Mouse (Mus musculus) hindbrain, embryonic 12.5 days (tissue): ENCODE data around the gene Kcnh4. TPM values are rescaled to one million over a fixed set of nuclear protein-coding genes. Genes with fewer than 3 reads are reported as not detected.

Source experiments
- ATAC-seq: fragments of 200-750 bp; cut with Nextera tagmentation; 2 replicates; pipeline ENCODE4 v1.8.0; 2017; ENCODE audit warnings: moderate TSS enrichment; ENCODE audit not compliant: low FRiP score
- H3K27ac ChIP-seq: fragments of 300-500 bp; sonication (generic); 2 replicates; pipeline ENCODE4 v1.5.1; 2016; ENCODE audit warnings: mild to moderate bottlenecking
- H3K27me3 ChIP-seq: fragments of 300-500 bp; sonication (generic); 2 replicates; pipeline ENCODE4 v1.6.1; 2016; ENCODE audit warnings: mild to moderate bottlenecking
- H3K36me3 ChIP-seq: fragments of 300-500 bp; sonication (generic); 2 replicates; pipeline ENCODE4 v1.6.1; 2016; ENCODE audit warnings: mild to moderate bottlenecking
- H3K4me1 ChIP-seq: fragments of 300-500 bp; sonication (generic); 2 replicates; pipeline ENCODE4 v1.6.1; 2016
- H3K4me2 ChIP-seq: fragments of 300-500 bp; sonication (generic); replicated peaks from 2 replicates; pipeline ENCODE4 v1.6.1; 2016; ENCODE audit warnings: mild to moderate bottlenecking
- H3K4me3 ChIP-seq: fragments of 300-500 bp; sonication (generic); 2 replicates; pipeline ENCODE4 v1.5.1; 2016; ENCODE audit warnings: mild to moderate bottlenecking
- H3K9ac ChIP-seq: fragments of 300-500 bp; sonication (generic); 2 replicates; pipeline ENCODE4 v1.6.1; 2016; ENCODE audit warnings: mild to moderate bottlenecking, moderate library complexity
- H3K9me3 ChIP-seq: fragments of 300-500 bp; sonication (generic); replicated peaks from 2 replicates; pipeline ENCODE4 v1.6.1; 2016; ENCODE audit warnings: mild to moderate bottlenecking
- WGBS: fragments of 180-500 bp; shearing (Covaris S2); methylation state at CpG from one replicate; pipeline ENCODE4 v1.1.7; 2016; 5-methylcytosine and 5-hydroxymethylcytosine counted together
- polyA plus RNA-seq: library from polyadenylated mRNA; unstranded; fragments of >200 nt; fragmentation: Nextera tagmentation; extraction: Ambion mirVana; gene quantifications from 2 replicates; pipeline ENCODE4 v1.2.1, GENCODE M21; 2016

The Kcnh4 gene
- polyA plus RNA-seq, 1 experiment from 2014 or later = 6.0 TPM

DNA sequence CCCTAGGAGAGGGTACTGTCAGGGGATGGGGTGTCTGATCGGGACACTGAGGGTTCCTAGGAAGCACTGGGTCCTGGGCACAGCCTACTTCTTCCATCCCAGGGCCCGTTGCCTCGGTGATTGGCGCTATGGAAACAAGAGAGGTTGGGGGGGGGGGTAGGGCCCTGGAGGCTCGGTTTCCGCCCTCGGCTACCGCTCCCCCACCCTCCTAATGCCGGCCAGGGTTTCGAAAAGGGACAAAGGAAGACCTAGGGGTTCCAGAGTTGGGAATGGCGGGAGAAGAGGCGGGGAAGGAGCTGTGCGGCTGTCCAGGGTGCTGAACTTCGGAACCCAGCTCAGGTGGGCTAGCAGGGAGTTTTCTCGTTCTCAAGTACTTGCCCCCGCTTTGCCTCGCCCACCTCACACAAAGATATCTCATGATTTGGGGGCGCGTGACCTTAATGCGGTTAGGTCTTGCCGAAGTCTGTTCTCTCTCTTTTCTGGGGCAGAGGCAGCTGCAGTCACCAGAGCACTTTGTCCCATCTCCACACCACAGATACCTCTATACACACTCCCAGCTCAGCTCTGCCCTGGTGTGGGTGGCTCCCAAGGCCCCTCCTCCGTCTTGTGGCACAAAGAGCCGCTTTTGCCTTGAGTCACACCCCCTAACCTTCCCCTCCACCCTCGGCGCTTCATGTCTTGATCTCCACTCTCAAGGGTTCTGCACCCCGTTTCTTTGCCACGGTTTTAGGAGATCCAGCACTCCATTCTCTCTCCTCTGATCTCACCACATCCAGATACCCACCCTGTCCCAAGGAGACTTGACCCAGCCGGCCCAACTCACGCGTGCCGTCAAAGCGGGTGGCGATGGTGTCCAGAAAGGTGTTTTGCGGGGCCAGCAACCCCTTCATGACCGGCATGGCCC, 783 bp downstream of the Kcnh4 start:
- ATAC-seq = peak; percentile 61
- Histone ChIP-seq H3K4me1 (peaks cover 17% of the 10 kb centered on the region), H3K4me3 (peak overlapping the region; percentile 41), H3K27ac (peak overlapping the region; percentile 24), H3K9ac (peak overlapping the region; percentile 54), H3K4me2 (peak overlapping the region; percentile 78), H3K9me3 (no peaks in the 10 kb centered on the region), H3K36me3 (peaks cover 10% of the 10 kb centered on the region; the same call in 1 of the 2 replicates), H3K27me3 (peaks cover 41% of the 10 kb centered on the region)
- under 1% methylated on average over 35 of the region's 35 CpGs for WGBS

DNA sequence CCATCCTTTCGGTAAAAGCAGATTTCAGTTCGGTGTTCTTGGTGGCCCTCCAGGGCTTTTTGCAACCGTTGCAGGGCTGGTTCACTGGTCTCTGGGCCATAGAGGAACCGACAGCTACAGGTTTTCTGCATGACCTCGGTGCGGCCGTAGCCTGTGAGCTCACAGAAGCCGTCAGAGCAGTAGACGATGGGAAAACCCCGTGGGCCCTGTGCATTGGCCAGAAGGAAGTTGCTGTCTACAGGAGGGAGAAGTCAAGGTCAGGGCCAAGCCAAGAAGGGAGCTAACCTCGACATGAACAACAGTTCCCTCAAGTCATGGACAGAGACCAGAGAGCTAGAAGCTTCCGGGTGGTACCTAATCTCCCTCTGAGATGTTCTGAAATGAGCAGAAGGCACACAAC, 2.2 kb downstream of the Kcnh4 start:
- Histone ChIP-seq H3K4me1 (peaks cover 17% of the 10 kb centered on the region), H3K4me2 (no peak overlapping the region), H3K36me3 (peaks cover 10% of the 10 kb centered on the region; the same call in 1 of the 2 replicates), H3K4me3 (no peak overlapping the region), H3K9me3 (no peaks in the 10 kb centered on the region), H3K9ac (no peak overlapping the region), H3K27me3 (peaks cover 40% of the 10 kb centered on the region), H3K27ac (no peak overlapping the region)
- 91% methylated on average over 12 of the region's 12 CpGs for WGBS
- ATAC-seq = no peak

DNA sequence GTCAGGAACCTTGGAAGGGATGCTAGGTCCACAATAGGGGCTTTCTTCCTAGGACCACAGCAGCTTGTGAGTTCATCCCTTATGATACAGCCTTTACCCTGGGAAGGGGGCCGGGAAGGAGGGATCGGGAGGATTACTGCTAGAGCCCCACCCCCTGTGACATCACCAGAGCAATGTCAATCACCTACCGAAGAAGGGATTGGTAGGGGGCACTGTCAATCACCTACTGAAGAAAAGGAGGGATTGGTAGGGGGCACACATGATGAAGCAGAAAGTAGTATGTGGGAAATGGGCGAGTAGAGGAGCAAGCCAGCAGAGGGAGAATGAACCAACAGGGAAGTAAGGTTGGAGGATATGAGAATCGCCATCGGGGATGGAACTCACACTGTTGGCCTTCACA, 3.3 kb downstream of the Kcnh4 start:
- ATAC-seq = no peak

DNA sequence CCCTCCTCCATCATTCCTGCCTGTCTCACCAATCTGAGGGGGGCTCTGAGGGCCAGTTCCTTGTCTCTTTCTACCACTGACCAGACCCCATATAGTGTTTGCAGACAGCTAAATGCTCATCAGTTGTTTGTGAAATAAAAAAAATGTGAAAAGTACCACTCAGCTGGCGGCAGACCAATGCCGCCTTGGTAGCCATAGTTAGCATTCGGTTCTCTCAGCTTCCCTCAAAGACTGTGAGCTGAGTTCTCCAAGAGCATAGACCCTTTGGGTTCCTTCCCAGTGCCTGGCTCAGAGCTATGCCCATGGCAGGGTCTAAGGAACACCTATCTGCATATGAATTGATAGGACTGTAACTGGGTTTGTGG, 5.1 kb downstream of the Kcnh4 start:
- H3K9me3 ChIP-seq = no peaks in the 10 kb centered on the region
- peaks cover 24% of the 10 kb centered on the region for H3K36me3 ChIP-seq
- no peak for ATAC-seq

More for the DNA sequence above, 3.3 kb downstream of the Kcnh4 start:
- Histone ChIP-seq H3K4me3 (no peak overlapping the region), H3K4me2 (no peak overlapping the region), H3K9ac (no peak overlapping the region), H3K27me3 (peaks cover 32% of the 10 kb centered on the region), H3K9me3 (no peaks in the 10 kb centered on the region), H3K4me1 (peaks cover 17% of the 10 kb centered on the region), H3K27ac (no peak overlapping the region), H3K36me3 (peaks cover 10% of the 10 kb centered on the region; the same call in 1 of the 2 replicates)
- 69% methylated on average over 6 of the region's 6 CpGs for WGBS

DNA sequence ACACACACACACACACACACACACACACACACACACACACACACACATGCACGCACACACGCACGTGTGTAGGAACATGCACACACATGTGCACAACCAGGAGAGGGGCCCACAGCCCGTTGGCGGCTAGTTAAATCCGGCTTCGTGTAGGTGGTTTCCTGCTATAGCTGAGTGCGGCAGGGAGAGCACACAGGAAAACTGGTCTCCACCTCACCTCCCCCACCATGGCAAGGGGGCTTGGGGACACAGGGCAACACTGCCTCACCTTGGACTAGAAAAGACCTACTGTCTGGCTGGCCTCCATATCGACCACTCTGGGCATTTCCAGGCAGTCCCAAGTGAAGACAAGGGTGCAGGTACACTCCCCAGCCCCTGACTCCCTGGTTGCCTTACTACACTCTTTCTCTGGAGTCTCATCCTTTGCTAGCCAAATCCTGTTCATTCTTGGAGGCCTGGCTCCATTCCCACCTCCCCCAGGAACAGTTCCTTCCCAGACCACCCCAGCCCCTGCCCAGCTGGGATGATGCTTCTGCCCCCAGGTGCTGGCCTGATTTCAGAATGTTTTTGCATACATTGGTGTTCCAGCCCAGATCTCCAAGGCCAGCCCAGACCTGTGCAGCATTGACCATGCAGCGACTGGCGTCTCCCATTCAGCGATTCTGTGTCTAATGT, 5.6 kb downstream of the Kcnh4 start:
- no peak for ATAC-seq
- H3K9me3 ChIP-seq = no peaks in the 10 kb centered on the region
- H3K36me3 ChIP-seq = peaks cover 25% of the 10 kb centered on the region
- H3K4me3 ChIP-seq = no peak overlapping the region
- peaks cover 28% of the 10 kb centered on the region for H3K27me3 ChIP-seq
- no peak overlapping the region for H3K4me2 ChIP-seq
- no peak overlapping the region for H3K27ac ChIP-seq
- 87% methylated on average over 11 of the region's 12 CpGs for WGBS
- no peak overlapping the region for H3K9ac ChIP-seq
- H3K4me1 ChIP-seq = peaks cover 6% of the 10 kb centered on the region; the same call in 1 of the 2 replicates

More for the DNA sequence above, 5.1 kb downstream of the Kcnh4 start:
- Histone ChIP-seq H3K4me2 (no peak overlapping the region), H3K4me1 (peaks cover 9% of the 10 kb centered on the region), H3K27ac (no peak overlapping the region), H3K27me3 (peaks cover 28% of the 10 kb centered on the region), H3K9ac (no peak overlapping the region), H3K4me3 (no peak overlapping the region)
- 91% methylated on average over 3 of the region's 3 CpGs for WGBS

DNA sequence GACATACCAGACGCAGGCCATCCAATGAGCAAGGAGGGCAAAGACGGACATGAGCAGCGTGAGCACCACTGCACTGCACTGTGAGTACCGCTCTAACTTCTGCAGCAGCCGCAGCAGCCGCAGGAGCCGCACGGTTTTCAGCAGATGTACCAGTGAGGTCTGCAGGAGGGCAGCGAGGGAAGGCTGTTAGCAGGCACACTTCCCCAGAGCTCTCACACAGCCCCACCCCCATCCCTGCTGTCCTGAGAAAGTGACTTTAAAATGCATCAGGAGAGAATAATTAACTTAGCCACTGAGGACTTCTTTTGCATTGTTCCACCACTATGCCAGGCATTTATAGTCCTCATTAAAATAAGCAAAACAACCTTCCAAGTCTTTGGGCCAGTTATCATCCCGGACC, 7.4 kb downstream of the Kcnh4 start:
- Histone ChIP-seq H3K27ac (no peak overlapping the region), H3K27me3 (peaks cover 36% of the 10 kb centered on the region), H3K4me2 (no peak overlapping the region), H3K9ac (no peak overlapping the region), H3K9me3 (no peaks in the 10 kb centered on the region), H3K36me3 (peaks cover 28% of the 10 kb centered on the region), H3K4me3 (no peak overlapping the region), H3K4me1 (no peaks in the 10 kb centered on the region)
- WGBS = 37% methylated on average over 10 of the region's 10 CpGs
- ATAC-seq = no peak

DNA sequence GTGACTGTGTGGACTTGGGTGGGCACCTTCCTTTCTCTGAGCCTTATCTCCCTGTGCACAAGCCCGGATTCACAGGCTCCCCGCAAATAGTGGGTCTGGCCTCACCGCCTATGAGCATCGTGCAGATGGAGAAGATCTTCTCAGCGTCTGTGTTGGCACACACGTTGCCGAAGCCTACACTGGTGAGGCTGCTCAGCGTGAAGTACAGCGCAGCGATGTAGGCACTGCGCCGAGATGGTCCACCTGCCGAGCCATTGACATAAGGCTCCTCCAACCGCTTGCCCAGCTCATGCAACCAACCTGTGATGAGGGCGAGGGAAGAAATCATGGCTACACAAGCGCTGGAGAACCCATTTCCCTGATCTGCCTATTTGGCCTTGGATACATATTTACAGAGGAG, 9.6 kb downstream of the Kcnh4 start:
- H3K9ac ChIP-seq = no peak overlapping the region
- WGBS = 94% methylated on average over 16 of the region's 16 CpGs

DNA sequence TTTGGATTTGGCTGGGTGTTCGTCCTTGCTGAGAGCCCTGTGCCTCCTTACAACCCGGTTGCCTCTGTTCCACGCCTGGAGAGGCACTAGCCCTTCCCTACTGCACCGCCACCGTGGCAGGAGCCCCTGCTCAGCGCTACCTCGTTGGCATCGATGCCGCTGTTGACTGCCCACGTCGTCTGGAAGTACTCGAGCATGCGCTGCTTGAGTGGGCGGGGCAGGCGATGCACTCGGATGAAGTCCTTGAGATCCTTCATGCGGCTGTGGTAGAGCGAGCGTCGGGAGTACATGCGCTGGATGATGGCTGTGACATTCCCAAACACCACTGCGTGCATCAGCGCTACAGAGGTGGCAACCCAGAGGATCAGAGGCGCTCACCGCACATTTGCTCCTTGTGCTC, 10.3 kb downstream of the Kcnh4 start:
- Histone ChIP-seq H3K27ac (no peak overlapping the region), H3K9ac (no peak overlapping the region), H3K4me1 (no peaks in the 10 kb centered on the region), H3K27me3 (peaks cover 33% of the 10 kb centered on the region), H3K36me3 (peaks cover 19% of the 10 kb centered on the region), H3K4me2 (no peak overlapping the region), H3K4me3 (no peak overlapping the region), H3K9me3 (no peaks in the 10 kb centered on the region)
- no peak for ATAC-seq
- 49% methylated on average over 25 of the region's 25 CpGs for WGBS

More for the DNA sequence above, 9.6 kb downstream of the Kcnh4 start:
- no peak for ATAC-seq
- Histone ChIP-seq H3K27ac (no peak overlapping the region), H3K36me3 (peaks cover 23% of the 10 kb centered on the region), H3K4me3 (no peak overlapping the region), H3K4me1 (no peaks in the 10 kb centered on the region), H3K27me3 (peaks cover 34% of the 10 kb centered on the region), H3K9me3 (no peaks in the 10 kb centered on the region), H3K4me2 (no peak overlapping the region)

DNA sequence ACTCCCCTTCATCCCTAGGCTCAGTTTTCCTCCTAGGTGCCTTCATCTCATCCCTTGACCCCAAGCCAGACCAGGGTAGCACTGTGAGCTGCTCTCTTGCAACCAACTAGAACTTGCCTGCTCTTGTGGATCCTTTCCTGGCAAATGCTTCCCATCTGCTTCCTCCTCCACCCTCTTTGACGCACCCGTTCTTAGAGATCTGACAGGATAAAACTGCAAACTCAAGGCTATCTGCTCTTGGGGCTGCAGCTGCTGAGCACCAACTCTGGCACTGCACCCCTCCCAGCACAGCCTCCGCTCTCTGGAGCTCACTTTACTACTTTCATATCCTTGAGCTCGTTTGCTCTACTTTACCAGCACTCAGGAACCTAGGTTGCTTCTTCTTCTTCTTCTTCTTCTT, 11.1 kb downstream of the Kcnh4 start:
- WGBS = 83% methylated on average over 4 of the region's 4 CpGs
- Histone ChIP-seq H3K9ac (no peak overlapping the region), H3K4me3 (no peak overlapping the region), H3K36me3 (peaks cover 19% of the 10 kb centered on the region), H3K4me1 (no peaks in the 10 kb centered on the region), H3K27me3 (peaks cover 27% of the 10 kb centered on the region), H3K4me2 (no peak overlapping the region), H3K27ac (no peak overlapping the region), H3K9me3 (no peaks in the 10 kb centered on the region)
- no peak for ATAC-seq

DNA sequence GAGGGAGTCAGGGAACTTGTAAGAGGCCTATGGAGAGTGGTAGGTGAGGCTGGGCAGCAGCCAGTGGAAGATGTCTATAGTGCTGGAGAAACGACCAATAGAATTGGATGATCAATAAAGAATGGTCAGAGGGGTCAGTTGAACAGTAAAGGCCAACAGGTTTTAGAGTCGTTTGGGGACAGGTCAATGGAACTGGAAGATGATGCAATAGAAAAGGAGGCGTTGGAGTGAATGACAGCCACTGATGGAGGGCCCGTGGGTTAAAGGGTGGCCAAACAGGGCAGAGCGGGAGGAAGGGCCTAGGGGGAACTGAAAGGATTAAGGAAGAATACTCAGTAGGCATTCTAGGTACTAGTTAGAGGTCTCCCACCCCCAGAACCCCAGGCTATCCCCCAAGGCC, 12.6 kb downstream of the Kcnh4 start:
- Histone ChIP-seq H3K4me1 (no peaks in the 10 kb centered on the region), H3K4me3 (no peak overlapping the region), H3K27me3 (peaks cover 25% of the 10 kb centered on the region), H3K27ac (no peak overlapping the region), H3K9me3 (no peaks in the 10 kb centered on the region), H3K9ac (no peak overlapping the region), H3K36me3 (peaks cover 19% of the 10 kb centered on the region), H3K4me2 (no peak overlapping the region)
- WGBS = 74% methylated on average over 5 of the region's 5 CpGs
- ATAC-seq = no peak

DNA sequence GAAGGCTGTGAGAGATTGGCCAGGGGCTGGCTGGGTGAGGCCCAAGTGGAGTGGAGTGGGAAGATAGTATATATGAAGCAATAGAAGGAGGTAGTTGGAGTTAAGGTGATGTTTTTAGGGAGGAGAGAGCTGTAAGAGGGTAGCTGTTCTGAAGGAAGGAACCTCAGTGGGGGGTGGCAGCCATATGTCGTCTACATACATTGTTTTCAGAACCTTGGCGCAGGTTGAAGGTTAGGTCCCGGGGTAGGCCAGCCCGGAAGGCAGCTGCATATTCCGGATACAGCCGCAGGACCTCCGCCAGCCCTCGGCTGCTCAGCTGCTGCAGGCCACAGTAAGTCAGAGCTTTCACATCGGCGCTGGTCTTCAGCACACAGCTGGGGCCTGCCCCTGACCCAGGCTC, 13.2 kb downstream of the Kcnh4 start:
- WGBS = 80% methylated on average over 10 of the region's 10 CpGs
- H3K4me2 ChIP-seq = no peak overlapping the region
- no peaks in the 10 kb centered on the region for H3K9me3 ChIP-seq
- H3K27ac ChIP-seq = no peak overlapping the region
- no peak overlapping the region for H3K4me3 ChIP-seq
- peaks cover 25% of the 10 kb centered on the region for H3K27me3 ChIP-seq
- peaks cover 20% of the 10 kb centered on the region for H3K36me3 ChIP-seq
- H3K9ac ChIP-seq = no peak overlapping the region
- H3K4me1 ChIP-seq = no peaks in the 10 kb centered on the region
- no peak for ATAC-seq

DNA sequence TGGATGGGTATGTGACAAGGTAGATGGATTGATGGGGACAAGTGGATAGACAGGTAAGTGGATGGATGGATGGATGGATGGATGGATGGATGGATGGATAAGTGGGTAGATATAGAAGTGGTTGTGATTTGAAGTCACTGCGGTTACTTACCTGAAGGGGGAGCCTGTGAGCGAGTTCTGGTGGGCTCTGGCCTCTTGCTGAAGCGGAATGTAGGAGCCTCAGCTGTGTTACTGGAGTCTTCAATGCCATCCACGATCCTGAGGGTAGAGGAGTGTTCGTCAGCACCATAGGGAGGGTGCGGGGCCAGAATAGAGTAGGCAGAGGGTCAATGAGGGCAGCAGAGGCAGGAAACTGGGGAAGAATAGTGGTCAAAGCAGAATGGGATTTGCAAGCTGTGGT, 14.7 kb downstream of the Kcnh4 start:
- Histone ChIP-seq H3K9ac (no peak overlapping the region), H3K9me3 (no peaks in the 10 kb centered on the region), H3K4me2 (no peak overlapping the region), H3K27ac (no peak overlapping the region), H3K4me3 (no peak overlapping the region), H3K4me1 (no peaks in the 10 kb centered on the region), H3K27me3 (peaks cover 21% of the 10 kb centered on the region), H3K36me3 (peaks cover 13% of the 10 kb centered on the region)
- ATAC-seq = no peak
- 19% methylated on average over 6 of the region's 6 CpGs for WGBS
